Mouse (Mus musculus): ENCODE data around the gene Cyfip2. TPM values are rescaled to one million over a fixed set of nuclear protein-coding genes. Genes with fewer than 3 reads are reported as not detected.

The Cyfip2 gene
- polyA plus RNA-seq, 1 experiment = 3.2 TPM

GRCm38 (mm10) chr11:46246393-46246792 lies 66.3 kb downstream of the Cyfip2 start:
- TF ChIP-seq GATA1 (IDR thresholded peaks at IDR 0.05; ENCODE audit: borderline replicate concordance, low read length) (no peak), FLI1 (IDR thresholded peaks at IDR 0.05; ENCODE audit: low read length) (no peak)
- peaks cover 84% of the 10 kb centered on the region for H3K36me3 ChIP-seq (replicated peaks; ENCODE audit: low read length)
- H3K4me3 ChIP-seq (replicated peaks) = no peak overlapping the region
- no peaks in the 10 kb centered on the region for H3K27me3 ChIP-seq (replicated peaks)
- peaks cover 8% of the 10 kb centered on the region for H3K4me1 ChIP-seq
- no peaks in the 10 kb centered on the region for H3K9me3 ChIP-seq

DNA sequence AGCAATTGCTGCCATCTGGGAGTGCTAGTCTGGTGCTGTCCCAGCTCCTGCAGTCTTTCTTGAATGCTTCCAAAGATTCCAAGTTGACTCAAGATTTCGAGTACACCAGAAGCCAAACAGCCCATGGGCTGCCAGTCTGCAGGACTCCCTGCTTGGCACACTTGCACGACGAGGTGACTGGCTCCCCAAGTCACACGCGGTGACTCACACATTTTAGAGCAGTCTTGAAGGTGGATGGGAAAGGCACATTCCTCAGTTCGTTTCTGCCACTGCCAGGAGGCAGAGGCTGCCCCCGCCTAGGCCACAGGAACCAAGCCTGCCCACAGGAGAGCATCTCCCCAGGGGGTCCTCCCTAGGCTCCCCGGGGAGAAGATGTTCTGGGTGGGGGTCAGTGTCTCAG lies 66.7 kb downstream of the Cyfip2 start:
- no peak overlapping the region for H3K4me3 ChIP-seq (replicated peaks)
- H3K27me3 ChIP-seq (replicated peaks) = no peaks in the 10 kb centered on the region
- H3K36me3 ChIP-seq (replicated peaks; ENCODE audit: low read length) = peaks cover 84% of the 10 kb centered on the region
- peaks cover 13% of the 10 kb centered on the region for H3K4me1 ChIP-seq
- H3K9me3 ChIP-seq = no peaks in the 10 kb centered on the region
- TF ChIP-seq GATA1 (IDR thresholded peaks at IDR 0.05; ENCODE audit: borderline replicate concordance, low read length) (no peak), FLI1 (IDR thresholded peaks at IDR 0.05; ENCODE audit: low read length) (no peak)

DNA sequence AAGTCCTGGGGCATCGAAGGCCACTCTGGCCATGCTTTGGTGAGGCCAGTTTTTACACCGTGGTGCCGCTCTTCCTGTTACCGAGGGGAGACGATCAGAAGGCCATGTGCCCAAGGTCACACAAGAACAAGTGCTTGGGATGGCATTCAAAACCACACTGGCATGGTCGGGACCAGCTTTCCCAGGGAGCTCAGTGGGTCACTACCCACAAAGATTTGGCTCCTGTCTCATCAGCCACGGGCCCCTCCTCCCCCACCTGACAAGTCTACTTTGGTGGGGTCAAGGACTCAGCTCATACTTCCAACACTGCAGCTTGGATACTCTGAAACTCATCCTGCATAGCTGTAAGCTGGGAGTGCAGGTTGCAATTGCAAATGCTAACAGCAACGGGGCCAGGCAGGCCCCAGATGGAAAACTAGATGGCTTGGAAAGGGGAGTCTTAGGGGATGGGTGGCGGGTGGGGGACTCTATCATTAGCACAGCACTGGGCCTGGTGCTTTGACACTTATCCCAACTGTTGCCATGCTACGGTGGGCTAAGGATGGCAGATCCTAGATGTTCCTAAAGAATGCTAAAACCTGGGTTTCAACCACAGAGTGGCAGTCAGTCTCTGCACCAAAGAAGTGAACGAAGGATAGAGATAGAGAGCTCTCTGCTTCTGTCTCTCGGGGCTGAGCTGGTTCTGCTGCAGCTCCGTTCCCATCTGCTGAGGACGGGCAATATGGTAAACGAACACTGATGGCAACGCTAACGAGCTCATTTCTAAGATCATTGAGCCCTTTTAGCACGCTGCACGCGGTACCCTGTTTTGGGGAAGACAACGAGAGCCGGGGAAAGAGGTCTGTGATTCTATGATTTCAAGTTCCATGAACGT lies 67.7 kb downstream of the Cyfip2 start:
- TF ChIP-seq FLI1 (IDR thresholded peaks at IDR 0.05; ENCODE audit: low read length) (no peak), GATA1 (IDR thresholded peaks at IDR 0.05; ENCODE audit: borderline replicate concordance, low read length) (no peak)
- Histone ChIP-seq H3K9me3 (no peaks in the 10 kb centered on the region), H3K27me3 (replicated peaks) (no peaks in the 10 kb centered on the region), H3K4me1 (peaks cover 17% of the 10 kb centered on the region), H3K36me3 (replicated peaks; ENCODE audit: low read length) (peaks cover 85% of the 10 kb centered on the region), H3K4me3 (replicated peaks) (no peak overlapping the region)

DNA sequence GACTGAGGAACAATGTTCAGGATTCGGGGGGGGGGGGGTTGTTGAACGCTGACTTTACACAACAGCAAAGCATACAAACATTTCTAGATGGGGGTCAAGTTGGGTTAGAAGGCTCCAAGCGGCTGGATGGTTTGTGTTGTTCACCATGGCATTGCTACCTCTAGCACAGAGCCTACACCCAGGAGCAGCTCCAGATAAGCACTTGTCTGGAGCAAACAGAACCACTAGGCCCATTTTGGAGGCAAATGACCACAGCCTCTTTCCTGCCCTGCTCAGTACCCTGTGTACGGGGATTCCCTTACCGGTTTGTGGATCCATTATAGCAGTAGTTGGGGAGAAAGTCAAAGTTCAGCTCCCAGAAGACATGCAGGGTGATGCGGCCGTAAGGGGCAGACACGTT lies 70.7 kb downstream of the Cyfip2 start:
- peaks cover 84% of the 10 kb centered on the region for H3K36me3 ChIP-seq (replicated peaks; ENCODE audit: low read length)
- no peaks in the 10 kb centered on the region for H3K9me3 ChIP-seq
- no peaks in the 10 kb centered on the region for H3K27me3 ChIP-seq (replicated peaks)
- H3K4me1 ChIP-seq = peaks cover 17% of the 10 kb centered on the region
- H3K4me3 ChIP-seq (replicated peaks) = no peak overlapping the region
- TF ChIP-seq FLI1 (IDR thresholded peaks at IDR 0.05; ENCODE audit: low read length) (no peak), GATA1 (IDR thresholded peaks at IDR 0.05; ENCODE audit: borderline replicate concordance, low read length) (no peak)

- Histone ChIP-seq H3K27me3 (replicated peaks) (no peaks in the 10 kb centered on the region), H3K4me1 (peaks cover 17% of the 10 kb centered on the region), H3K36me3 (replicated peaks; ENCODE audit: low read length) (peaks cover 80% of the 10 kb centered on the region), H3K9me3 (no peaks in the 10 kb centered on the region), H3K4me3 (replicated peaks) (peak overlapping the region; percentile 24)
- TF ChIP-seq GATA1 (IDR thresholded peaks at IDR 0.05; ENCODE audit: borderline replicate concordance, low read length) (no peak), FLI1 (IDR thresholded peaks at IDR 0.05; ENCODE audit: low read length) (no peak)
Observed at GRCm38 (mm10) chr11:46241150-46241673, 71.4 kb downstream of the Cyfip2 start.

DNA sequence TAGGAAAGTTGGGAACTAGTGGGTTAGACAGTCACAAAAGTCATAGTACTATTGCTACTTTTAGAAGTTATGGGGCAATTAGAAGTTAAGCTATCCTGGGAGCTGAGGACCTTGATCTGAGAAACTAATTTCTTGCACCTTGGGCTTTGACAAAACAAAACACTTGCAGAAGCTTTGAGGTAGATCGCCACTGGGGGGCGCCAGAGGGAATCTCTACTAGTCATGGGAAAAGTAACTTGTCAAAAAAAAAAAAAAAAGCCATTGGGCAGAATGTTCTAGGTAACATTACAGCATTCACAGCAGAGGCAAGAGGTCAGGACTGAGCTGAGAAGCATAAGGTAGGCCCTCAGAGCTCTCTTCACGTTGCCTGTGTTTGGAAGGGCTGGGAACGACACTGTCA lies 75.7 kb downstream of the Cyfip2 start:
- Histone ChIP-seq H3K4me3 (replicated peaks) (no peak overlapping the region), H3K4me1 (peaks cover 17% of the 10 kb centered on the region), H3K9me3 (no peaks in the 10 kb centered on the region), H3K36me3 (replicated peaks; ENCODE audit: low read length) (peaks cover 77% of the 10 kb centered on the region), H3K27me3 (replicated peaks) (no peaks in the 10 kb centered on the region)
- no peak for TF ChIP-seq GATA1 (IDR thresholded peaks at IDR 0.05; ENCODE audit: borderline replicate concordance, low read length)
- no peak for TF ChIP-seq FLI1 (IDR thresholded peaks at IDR 0.05; ENCODE audit: low read length)

- no peaks in the 10 kb centered on the region for H3K27me3 ChIP-seq (replicated peaks)
- H3K36me3 ChIP-seq (replicated peaks; ENCODE audit: low read length) = peaks cover 71% of the 10 kb centered on the region
- TF ChIP-seq FLI1 (IDR thresholded peaks at IDR 0.05; ENCODE audit: low read length) (no peak), GATA1 (IDR thresholded peaks at IDR 0.05; ENCODE audit: borderline replicate concordance, low read length) (no peak)
- H3K4me3 ChIP-seq (replicated peaks) = no peak within 1 kb of the TSS
- no peaks in the 10 kb centered on the region for H3K9me3 ChIP-seq
- H3K4me1 ChIP-seq = peaks cover 4% of the 10 kb centered on the region; the same call in 1 of the 2 replicates
Observed at GRCm38 (mm10) chr11:46235334-46235733, 77.3 kb downstream of the Cyfip2 start, which contains the start of gene Fndc9. Fndc9 (plus strand) TSS chr11:46235531.

GRCm38 (mm10) chr11:46233966-46234365 lies 78.7 kb downstream of the Cyfip2 start:
- Histone ChIP-seq H3K4me3 (replicated peaks) (no peak overlapping the region), H3K9me3 (no peaks in the 10 kb centered on the region), H3K4me1 (peaks cover 7% of the 10 kb centered on the region; the same call in 1 of the 2 replicates), H3K36me3 (replicated peaks; ENCODE audit: low read length) (peaks cover 63% of the 10 kb centered on the region), H3K27me3 (replicated peaks) (no peaks in the 10 kb centered on the region)
- TF ChIP-seq GATA1 (IDR thresholded peaks at IDR 0.05; ENCODE audit: borderline replicate concordance, low read length) (no peak), FLI1 (IDR thresholded peaks at IDR 0.05; ENCODE audit: low read length) (no peak)

- TF ChIP-seq FLI1 (IDR thresholded peaks at IDR 0.05; ENCODE audit: low read length) = no peak
- no peak for TF ChIP-seq GATA1 (IDR thresholded peaks at IDR 0.05; ENCODE audit: borderline replicate concordance, low read length)
- Histone ChIP-seq H3K4me3 (replicated peaks) (no peak overlapping the region), H3K4me1 (peaks cover 7% of the 10 kb centered on the region; the same call in 1 of the 2 replicates), H3K27me3 (replicated peaks) (no peaks in the 10 kb centered on the region), H3K9me3 (no peaks in the 10 kb centered on the region), H3K36me3 (replicated peaks; ENCODE audit: low read length) (peaks cover 52% of the 10 kb centered on the region)
Observed at GRCm38 (mm10) chr11:46232803-46233202, 79.9 kb downstream of the Cyfip2 start.

- no peak for TF ChIP-seq GATA1 (IDR thresholded peaks at IDR 0.05; ENCODE audit: borderline replicate concordance, low read length)
- TF ChIP-seq FLI1 (IDR thresholded peaks at IDR 0.05; ENCODE audit: low read length) = no peak
- Histone ChIP-seq H3K4me1 (peaks cover 7% of the 10 kb centered on the region; the same call in 1 of the 2 replicates), H3K36me3 (replicated peaks; ENCODE audit: low read length) (peaks cover 44% of the 10 kb centered on the region), H3K9me3 (no peaks in the 10 kb centered on the region), H3K27me3 (replicated peaks) (no peaks in the 10 kb centered on the region), H3K4me3 (replicated peaks) (no peak overlapping the region)
Observed at GRCm38 (mm10) chr11:46230184-46230583, 82.5 kb downstream of the Cyfip2 start.
